Mouse (Mus musculus) kidney, embryonic 16.5 days (tissue): Measurements from ENCODE around the gene 4931414P19Rik. TPM values are rescaled to one million over a fixed set of nuclear protein-coding genes. Genes with fewer than 3 reads are reported as not detected.

Experiments
- ATAC-seq: fragments of 200-750 bp; cut with Nextera tagmentation; 2 replicates; pipeline ENCODE4 v1.8.0; 2017; ENCODE audit warnings: moderate TSS enrichment; ENCODE audit not compliant: low FRiP score, low TSS enrichment
- H3K27ac ChIP-seq: fragments of 300-500 bp; sonication (generic); 2 replicates; pipeline ENCODE4 v1.5.1; 2014; ENCODE audit warnings: low read length
- H3K27me3 ChIP-seq: fragments of 300-500 bp; sonication (generic); 2 replicates; pipeline ENCODE4 v1.6.1; 2014; ENCODE audit warnings: low read length, control low read depth, mixed read lengths; ENCODE audit not compliant: insufficient read depth
- H3K36me3 ChIP-seq: fragments of 300-500 bp; sonication (generic); 2 replicates; pipeline ENCODE4 v1.6.1; 2014; ENCODE audit warnings: low read length, control low read depth, mixed read lengths; ENCODE audit not compliant: insufficient read depth
- H3K4me1 ChIP-seq: fragments of 300-500 bp; sonication (generic); 2 replicates; pipeline ENCODE4 v1.6.1; 2014; ENCODE audit warnings: low read length, control low read depth, mixed read lengths; ENCODE audit not compliant: insufficient read depth
- H3K4me2 ChIP-seq: fragments of 300-500 bp; sonication (generic); replicated peaks from 2 replicates; pipeline ENCODE4 v1.6.1; 2014; ENCODE audit warnings: low read depth, low read length
- H3K4me3 ChIP-seq: fragments of 300-500 bp; sonication (generic); 2 replicates; pipeline ENCODE4 v1.5.1; 2014; ENCODE audit warnings: mild to moderate bottlenecking, low read length
- H3K9ac ChIP-seq: fragments of 300-500 bp; sonication (generic); replicated peaks from 2 replicates; pipeline ENCODE4 v1.6.1; 2014; ENCODE audit warnings: low read length
- H3K9me3 ChIP-seq: fragments of 300-500 bp; sonication (generic); 2 replicates; pipeline ENCODE4 v1.6.1; 2016; ENCODE audit warnings: low read length, control low read depth
- WGBS: fragments of 180-500 bp; shearing (Covaris S2); extraction: QIAGEN DNeasy Blood & Tissue Kit; methylation state at CpG from one replicate; pipeline ENCODE4 v1.1.7; 2014; 5-methylcytosine and 5-hydroxymethylcytosine counted together
- microRNA counts: library from miRNA; unstranded; fragments of <30 nt; microRNA quantifications from one replicate; lab custom pipeline; 2016
- microRNA-seq: library from miRNA; unstranded; fragments of <30 nt; microRNA quantifications from one replicate; pipeline ENCODE4, GENCODE M21; 2016
- polyA plus RNA-seq: library from polyadenylated mRNA; unstranded; fragments of >200 nt; fragmentation: Nextera tagmentation; extraction: Ambion mirVana; gene quantifications from 2 replicates; pipeline ENCODE4 v1.2.1, GENCODE M21; 2015

Gene 4931414P19Rik
- polyA plus RNA-seq, 1 experiment from 2014 or later, result 11.2 TPM

- H3K36me3 ChIP-seq, result no peaks in the 10 kb centered on the region
- 79% methylated on average over 14 of the region's 14 CpGs for WGBS
- ATAC-seq, result no peak
- no peak overlapping the region for H3K4me3 ChIP-seq
- no peak overlapping the region for H3K27ac ChIP-seq
- H3K9ac ChIP-seq, result no peak overlapping the region
- H3K4me1 ChIP-seq, result 0 out of 2 replicates have a peak, but pooled peaks cover 3% of the 10 kb centered on the region
- no peaks in the 10 kb centered on the region for H3K27me3 ChIP-seq
- no peaks in the 10 kb centered on the region for H3K9me3 ChIP-seq
- H3K4me2 ChIP-seq, result no peak overlapping the region
Observed at GRCm38 (mm10) chr14:54560527-54561242, 45.1 kb downstream of the 4931414P19Rik start.

- H3K4me2 ChIP-seq, result no peak overlapping the region
- H3K4me3 ChIP-seq, result no peak overlapping the region
- no peaks in the 10 kb centered on the region for H3K36me3 ChIP-seq
- H3K4me1 ChIP-seq, result peaks cover 7% of the 10 kb centered on the region; the same call in 1 of the 2 replicates
- no peaks in the 10 kb centered on the region for H3K9me3 ChIP-seq
- no peak overlapping the region for H3K9ac ChIP-seq
- no peaks in the 10 kb centered on the region for H3K27me3 ChIP-seq
- H3K27ac ChIP-seq, result no peak overlapping the region
- 72% methylated on average over 8 of the region's 8 CpGs for WGBS
- no peak for ATAC-seq
Observed at GRCm38 (mm10) chr14:54557330-54557729, 48.5 kb downstream of the 4931414P19Rik start.

GRCm38 (mm10) chr14:54553975-54554769 lies 51.6 kb downstream of the 4931414P19Rik start, which contains the start of gene Haus4:
Gene Haus4 (minus strand): TSS chr14:54554616.
- H3K27ac ChIP-seq, result peak within 1 kb of the TSS; percentile 92
- H3K4me2 ChIP-seq, result peak within 1 kb of the TSS; percentile 79
- H3K27me3 ChIP-seq, result no peaks in the 10 kb centered on the region
- peaks cover 6% of the 10 kb centered on the region; the same call in 1 of the 2 replicates for H3K4me1 ChIP-seq
- peak within 1 kb of the TSS; percentile 91 for H3K9ac ChIP-seq
- ATAC-seq, result peak; percentile 94
- no peaks in the 10 kb centered on the region for H3K9me3 ChIP-seq
- WGBS, result under 1% methylated on average over 76 of the region's 76 CpGs
- peaks cover 21% of the 10 kb centered on the region for H3K36me3 ChIP-seq
- H3K4me3 ChIP-seq, result peak within 1 kb of the TSS; percentile 68

GRCm38 (mm10) chr14:54553454-54553974 lies 52.3 kb downstream of the 4931414P19Rik start:
- 2% methylated on average over 21 of the region's 21 CpGs for WGBS
- Histone ChIP-seq H3K4me1 (peaks cover 4% of the 10 kb centered on the region; the same call in 1 of the 2 replicates), H3K9me3 (no peaks in the 10 kb centered on the region), H3K27ac (peak overlapping the region; percentile 92), H3K4me2 (peak overlapping the region; percentile 79), H3K27me3 (no peaks in the 10 kb centered on the region), H3K4me3 (peak overlapping the region; percentile 68), H3K9ac (peak overlapping the region; percentile 91), H3K36me3 (peaks cover 27% of the 10 kb centered on the region)
- no peak; the same call in 1 of the 2 replicates for ATAC-seq

- no peaks in the 10 kb centered on the region for H3K9me3 ChIP-seq
- ATAC-seq, result no peak
- H3K9ac ChIP-seq, result no peak overlapping the region
- H3K4me1 ChIP-seq, result 0 out of 2 replicates have a peak, but pooled peaks cover 4% of the 10 kb centered on the region
- H3K4me3 ChIP-seq, result no peak overlapping the region
- no peak overlapping the region for H3K27ac ChIP-seq
- H3K4me2 ChIP-seq, result no peak overlapping the region
- 93% methylated on average over 5 of the region's 5 CpGs for WGBS
- no peaks in the 10 kb centered on the region for H3K27me3 ChIP-seq
- peaks cover 43% of the 10 kb centered on the region for H3K36me3 ChIP-seq
Observed at GRCm38 (mm10) chr14:54544703-54545102, 61.1 kb downstream of the 4931414P19Rik start.

GRCm38 (mm10) chr14:54540771-54541170 lies 65.0 kb downstream of the 4931414P19Rik start:
- WGBS, result 48% methylated on average over 11 of the region's 11 CpGs
- H3K27me3 ChIP-seq, result no peaks in the 10 kb centered on the region
- H3K4me1 ChIP-seq, result 0 out of 2 replicates have a peak, but pooled peaks cover 4% of the 10 kb centered on the region
- H3K9me3 ChIP-seq, result no peaks in the 10 kb centered on the region
- H3K4me2 ChIP-seq, result no peak overlapping the region
- H3K27ac ChIP-seq, result no peak overlapping the region
- peak; percentile 54; the same call in 1 of the 2 replicates for ATAC-seq
- no peak overlapping the region for H3K9ac ChIP-seq
- peaks cover 19% of the 10 kb centered on the region for H3K36me3 ChIP-seq
- no peak overlapping the region for H3K4me3 ChIP-seq

- no peak overlapping the region for H3K9ac ChIP-seq
- 91% methylated on average over 2 of the region's 2 CpGs for WGBS
- H3K27me3 ChIP-seq, result no peaks in the 10 kb centered on the region
- H3K36me3 ChIP-seq, result peaks cover 7% of the 10 kb centered on the region; the same call in 1 of the 2 replicates
- ATAC-seq, result no peak
- H3K4me3 ChIP-seq, result no peak overlapping the region
- no peaks in the 10 kb centered on the region for H3K9me3 ChIP-seq
- H3K27ac ChIP-seq, result no peak overlapping the region
- H3K4me2 ChIP-seq, result no peak overlapping the region
- H3K4me1 ChIP-seq, result 0 out of 2 replicates have a peak, but pooled peaks cover 4% of the 10 kb centered on the region
Observed at GRCm38 (mm10) chr14:54538580-54538979, 67.2 kb downstream of the 4931414P19Rik start.

MicroRNA genes within 50 kb of the gene (microRNA counts, 519-probe panel; counts per million panel counts)
- 104 counts per million, percentile 35 among the panel's probes with 10 or more counts for microRNA mmu-miR-686 (lab: Ali Mortazavi, UCI)

Small RNA genes within 50 kb of the gene (microRNA-seq; reads per million reads assigned to microRNA genes)
- gene Mir686, result not detected
- not detected for gene Mir6948

Other genes with a start within 250 kb of the 4931414P19Rik start
- 60.2 and 63.7 TPM in 2 replicates for gene Oxa1l, start 245.2 kb downstream of the 4931414P19Rik start, polyA plus RNA-seq
- gene Slc7a7, start 188.2 kb downstream of the 4931414P19Rik start, polyA plus RNA-seq, result 15.7 and 15.8 TPM in 2 replicates
- 202 and 227 TPM in 2 replicates for gene Mrpl52, start 179.1 kb downstream of the 4931414P19Rik start, polyA plus RNA-seq
- 152 and 156 TPM in 2 replicates for gene Mmp14, start 174.4 kb downstream of the 4931414P19Rik start, polyA plus RNA-seq
- 58.8 and 65.1 TPM in 2 replicates for gene Lrp10, start 141.9 kb downstream of the 4931414P19Rik start, polyA plus RNA-seq
- gene Rem2, start 129.9 kb downstream of the 4931414P19Rik start, polyA plus RNA-seq, result 6.7 and 7.4 TPM in 2 replicates
- 102 and 108 TPM in 2 replicates for gene Prmt5, start 88.5 kb downstream of the 4931414P19Rik start, polyA plus RNA-seq
- gene Haus4, start 51.4 kb downstream of the 4931414P19Rik start, polyA plus RNA-seq, result 57.3 and 62.4 TPM in 2 replicates
- 32.9 and 45.6 TPM in 2 replicates for gene Ajuba, start 28.4 kb downstream of the 4931414P19Rik start, polyA plus RNA-seq
- 453 and 471 TPM in 2 replicates for gene Psmb5, start 12.0 kb upstream of the 4931414P19Rik start, polyA plus RNA-seq
- 0.07 TPM in 1 of 2 replicates, not detected in the other for gene Psmb11, start 15.4 kb upstream of the 4931414P19Rik start, polyA plus RNA-seq
- gene Gm17606, start 35.0 kb upstream of the 4931414P19Rik start, polyA plus RNA-seq, result not detected in 2 replicates
- 3.4 TPM in 2 replicates for gene Cdh24, start 35.4 kb upstream of the 4931414P19Rik start, polyA plus RNA-seq
- gene 1700123O20Rik, start 80.2 kb upstream of the 4931414P19Rik start, polyA plus RNA-seq, result 90.4 and 91.1 TPM in 2 replicates
- gene Acin1, start 80.9 kb upstream of the 4931414P19Rik start, polyA plus RNA-seq, result 120 and 136 TPM in 2 replicates
- gene Gm29776, start 92.8 kb upstream of the 4931414P19Rik start, polyA plus RNA-seq, result 0.06 and 0.12 TPM in 2 replicates
- 0.19 TPM in 1 of 2 replicates, not detected in the other for gene Cebpe, start 106.2 kb upstream of the 4931414P19Rik start, polyA plus RNA-seq
- gene Slc7a8, start 176.0 kb upstream of the 4931414P19Rik start, polyA plus RNA-seq, result 21.0 and 24.6 TPM in 2 replicates
- gene Rnf212b, start 208.1 kb upstream of the 4931414P19Rik start, polyA plus RNA-seq, result 0.16 and 0.59 TPM in 2 replicates